Mouse (Mus musculus) heart, embryonic 14.5 days (tissue): Measurements from ENCODE around the gene Aatf. TPM values are rescaled to one million over a fixed set of nuclear protein-coding genes. Genes with fewer than 3 reads are reported as not detected.
A peak's percentile ranks its signal among the peaks of the same experiment; 100 is the strongest.

Experiments
- ATAC-seq: fragments of 200-750 bp; cut with Nextera tagmentation; 2 replicates; pipeline ENCODE4 v1.8.0; 2017; ENCODE audit warnings: low read depth, moderate TSS enrichment; ENCODE audit not compliant: insufficient number of reproducible peaks, insufficient read depth, low FRiP score
- H3K27ac ChIP-seq, 2 experiments: fragments of 200-500 bp in 1 of 2; fragments of 300-500 bp in 1 of 2; sonication (generic) in 1 of 2; replicated peaks in 1 of 2; 2 replicates each; pipeline ENCODE4 v1.5.1; 2012 to 2014; ENCODE audit warnings: low read depth in 2 of 2, low read length in 2 of 2, control low read depth in 1 of 2, mild to moderate bottlenecking in 1 of 2, mixed read lengths in 1 of 2; ENCODE audit not compliant: control insufficient read depth in 1 of 2, insufficient read depth in 1 of 2
- H3K27me3 ChIP-seq: fragments of 300-500 bp; sonication (generic); 2 replicates; pipeline ENCODE4 v1.6.1; 2014; ENCODE audit warnings: mild to moderate bottlenecking, low read length, control low read depth; ENCODE audit not compliant: control insufficient read depth, insufficient read depth
- H3K36me3 ChIP-seq: fragments of 300-500 bp; sonication (generic); 2 replicates; pipeline ENCODE4 v1.6.1; 2014; ENCODE audit warnings: mild to moderate bottlenecking, control low read depth, low read length, mixed read lengths; ENCODE audit not compliant: control insufficient read depth, insufficient read depth
- H3K4me1 ChIP-seq, 2 experiments: fragments of 200-500 bp in 1 of 2; fragments of 300-500 bp in 1 of 2; sonication (generic) in 1 of 2; 2 replicates each; pipeline ENCODE4 v1.6.1; 2012 to 2014; ENCODE audit warnings: low read length in 2 of 2, control low read depth in 1 of 2, mixed read lengths in 1 of 2; ENCODE audit not compliant: control insufficient read depth in 2 of 2, insufficient read depth in 2 of 2
- H3K4me2 ChIP-seq: fragments of 300-500 bp; sonication (generic); 2 replicates; pipeline ENCODE4 v1.6.1; 2014; ENCODE audit warnings: mild to moderate bottlenecking, low read length
- H3K4me3 ChIP-seq, 2 experiments: fragments of 200-500 bp in 1 of 2; fragments of 300-500 bp in 1 of 2; sonication (generic) in 1 of 2; 2 replicates each; pipeline ENCODE4 v1.5.1; 2012 to 2014; ENCODE audit warnings: low read length in 2 of 2, mild to moderate bottlenecking in 2 of 2, control low read depth in 1 of 2, low read depth in 1 of 2, moderate library complexity in 1 of 2; ENCODE audit not compliant: control insufficient read depth in 1 of 2, insufficient read depth in 1 of 2
- H3K9ac ChIP-seq: fragments of 300-500 bp; sonication (generic); 2 replicates; pipeline ENCODE4 v1.6.1; 2014; ENCODE audit warnings: mild to moderate bottlenecking, low read length
- H3K9me3 ChIP-seq: fragments of 300-500 bp; sonication (generic); 2 replicates; pipeline ENCODE4 v1.6.1; 2016; ENCODE audit warnings: low read length, control low read depth; ENCODE audit not compliant: control insufficient read depth
- WGBS: fragments of 180-500 bp; shearing (Covaris S2); extraction: QIAGEN DNeasy Blood & Tissue Kit; methylation state at CpG from one replicate; pipeline ENCODE4 v1.1.7; 2014; 5-methylcytosine and 5-hydroxymethylcytosine counted together
- polyA plus RNA-seq: library from polyadenylated mRNA; unstranded; fragments of >200 nt; fragmentation: Nextera tagmentation; extraction: Ambion mirVana; gene quantifications from 2 replicates; pipeline ENCODE4 v1.2.1, GENCODE M21; 2014

Gene Aatf
- polyA plus RNA-seq, 1 experiment from 2014 or later: 23.8 TPM

DNA sequence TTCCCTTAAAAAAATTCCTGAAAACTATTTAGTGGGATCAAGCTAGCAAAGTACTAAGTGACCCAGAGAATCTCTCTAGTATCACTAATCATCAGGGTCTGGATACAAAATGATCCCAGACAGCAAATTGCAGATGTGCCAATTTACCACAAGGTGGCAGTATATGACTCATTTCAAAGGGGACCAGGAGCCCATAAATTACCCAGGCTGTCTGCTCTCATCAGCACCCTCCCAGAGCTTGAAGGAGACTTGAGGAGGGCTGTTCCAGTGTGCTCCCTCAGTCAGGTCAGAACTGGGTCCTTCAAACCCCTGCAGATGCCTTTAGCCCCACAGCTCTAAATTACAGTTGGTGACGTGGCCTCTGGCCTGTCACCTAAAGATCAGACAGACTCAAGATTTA, 83.7 kb downstream of the Aatf start:
- Histone ChIP-seq H3K4me3 (no peak overlapping the region), H3K27me3 (no peaks in the 10 kb centered on the region), H3K4me2 (no peak overlapping the region), H3K36me3 (0 out of 2 replicates have a peak, but pooled peaks cover 7% of the 10 kb centered on the region), H3K27ac (no peak overlapping the region), H3K4me1 (no peaks in the 10 kb centered on the region), H3K9me3 (no peaks in the 10 kb centered on the region), H3K9ac (no peak overlapping the region)
- WGBS: 77% methylated on average over 1 of the region's 1 CpGs
- ATAC-seq: no peak

DNA sequence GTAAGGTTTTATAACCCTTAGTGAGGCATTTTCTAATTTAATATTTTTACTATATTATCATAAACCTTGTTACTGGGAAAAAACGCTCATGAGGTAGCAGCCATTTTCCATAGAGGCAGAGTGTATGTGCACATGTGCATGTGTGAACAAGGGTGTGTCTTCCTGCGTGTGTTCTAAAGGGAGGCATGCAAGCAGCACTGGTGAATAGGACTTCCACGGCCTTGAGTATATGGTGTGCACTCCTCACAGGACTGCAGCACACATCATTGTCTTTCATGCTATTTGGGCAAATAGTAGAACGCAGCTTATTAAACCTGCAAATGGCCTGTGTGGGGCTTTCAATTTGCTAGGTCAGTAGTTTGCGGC, 86.7 kb downstream of the Aatf start:
- H3K4me1 ChIP-seq: peaks cover 3% of the 10 kb centered on the region in 2 experiments; a peak in 3 of 4 replicates
- H3K9me3 ChIP-seq: no peaks in the 10 kb centered on the region
- no peaks in the 10 kb centered on the region for H3K27me3 ChIP-seq
- no peak overlapping the region for H3K4me3 ChIP-seq
- H3K27ac ChIP-seq: no peak overlapping the region
- H3K4me2 ChIP-seq: no peak overlapping the region
- WGBS: 89% methylated on average over 5 of the region's 5 CpGs
- H3K36me3 ChIP-seq: 0 out of 2 replicates have a peak, but pooled peaks cover 7% of the 10 kb centered on the region
- no peak for ATAC-seq
- H3K9ac ChIP-seq: no peak overlapping the region

DNA sequence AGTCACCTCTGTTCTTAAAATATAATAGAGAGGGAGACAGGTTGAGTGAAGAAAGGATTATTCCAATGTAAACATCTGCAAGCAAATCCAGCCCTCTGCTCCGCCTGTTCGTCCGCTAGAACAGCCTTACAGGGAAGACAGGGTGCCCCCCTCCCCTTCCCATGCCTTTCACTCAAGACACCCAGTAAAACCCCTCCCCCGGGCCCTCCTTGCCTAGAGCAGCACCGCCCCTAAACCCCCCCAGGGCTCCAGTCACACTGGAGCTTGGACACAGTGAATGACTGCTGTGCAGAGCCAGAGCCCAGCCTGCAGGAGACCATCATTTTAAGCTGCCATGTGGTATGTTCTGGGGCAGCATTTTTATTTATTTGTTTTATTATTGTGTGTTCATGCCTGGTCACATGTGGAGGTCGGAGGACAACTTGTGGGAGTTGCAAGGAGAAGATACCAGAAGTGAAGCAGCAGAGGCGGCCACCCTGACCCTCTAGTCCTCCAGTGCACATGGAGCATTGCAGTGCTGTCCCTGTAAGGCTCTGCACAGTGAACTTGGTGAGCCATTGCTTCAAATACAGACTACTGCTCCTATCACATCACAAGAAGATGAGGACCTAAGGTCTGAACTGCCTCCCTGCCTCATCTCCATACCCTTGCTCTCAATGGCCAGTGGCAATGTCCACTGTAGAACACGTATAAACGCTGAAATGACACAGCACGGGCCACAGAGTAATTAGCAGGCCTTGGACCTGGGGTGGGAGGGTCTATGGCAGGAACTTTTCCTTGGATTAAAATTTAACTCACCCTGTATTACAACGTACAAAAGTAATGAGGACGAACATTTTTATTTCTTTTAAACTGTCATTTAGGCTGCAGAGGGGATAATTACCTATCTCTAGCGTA, 87.3 kb downstream of the Aatf start:
- no peak overlapping the region for H3K4me2 ChIP-seq
- H3K27ac ChIP-seq: no peak overlapping the region
- H3K4me3 ChIP-seq: no peak overlapping the region
- no peak for ATAC-seq
- H3K4me1 ChIP-seq: peaks cover 3% of the 10 kb centered on the region in 2 experiments; a peak in 3 of 4 replicates
- no peak overlapping the region for H3K9ac ChIP-seq
- H3K27me3 ChIP-seq: no peaks in the 10 kb centered on the region
- 75% methylated on average over 13 of the region's 13 CpGs for WGBS
- H3K36me3 ChIP-seq: 0 out of 2 replicates have a peak, but pooled peaks cover 6% of the 10 kb centered on the region
- no peaks in the 10 kb centered on the region for H3K9me3 ChIP-seq

DNA sequence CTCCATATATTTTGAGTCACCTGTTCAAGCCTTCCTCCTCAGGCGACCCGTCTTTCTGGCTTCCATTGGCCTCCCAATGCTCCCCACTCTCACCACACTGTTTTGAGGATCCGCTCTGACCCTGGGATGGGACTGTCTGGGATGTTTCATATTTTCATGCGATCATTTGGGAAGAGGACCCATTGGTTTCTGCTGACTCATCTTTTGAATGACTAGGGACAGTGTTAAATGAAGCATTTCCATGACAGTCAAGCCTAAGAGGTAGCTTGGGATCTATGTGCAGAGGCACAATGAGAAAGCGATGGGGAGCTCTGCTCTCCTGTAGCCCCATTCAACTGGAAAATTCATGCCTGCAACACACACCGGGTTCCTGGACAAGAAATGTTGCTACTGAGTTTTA, 92.5 kb downstream of the Aatf start:
- no peaks in the 10 kb centered on the region for H3K9me3 ChIP-seq
- 93% methylated on average over 6 of the region's 6 CpGs for WGBS
- no peak for ATAC-seq
- no peaks in the 10 kb centered on the region for H3K27me3 ChIP-seq
- no peak overlapping the region for H3K9ac ChIP-seq
- no peak overlapping the region for H3K4me2 ChIP-seq
- no peak overlapping the region for H3K4me3 ChIP-seq
- H3K27ac ChIP-seq: no peak overlapping the region
- peaks cover 3% of the 10 kb centered on the region in 2 experiments; a peak in 3 of 4 replicates for H3K4me1 ChIP-seq
- no peaks in the 10 kb centered on the region for H3K36me3 ChIP-seq

DNA sequence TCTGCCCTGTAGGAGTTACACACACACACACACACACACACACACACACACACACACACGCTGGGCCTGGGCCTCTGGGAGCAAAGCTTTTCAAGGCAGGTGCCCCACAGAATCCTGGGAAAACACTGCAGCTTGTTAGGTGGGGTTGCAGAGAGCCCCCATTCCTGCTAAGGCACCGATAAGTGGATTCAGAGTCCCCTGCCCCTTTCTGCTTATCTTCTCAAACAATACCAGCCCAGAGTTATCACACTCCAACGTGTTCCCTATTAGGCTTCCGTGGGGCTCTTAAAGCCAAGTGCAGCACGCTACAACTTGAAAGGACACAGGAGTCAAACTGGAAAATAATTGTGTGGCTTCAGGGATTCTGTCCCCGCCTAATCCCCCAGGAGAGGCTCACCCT, 100.2 kb downstream of the Aatf start:
- WGBS: 19% methylated on average over 6 of the region's 6 CpGs
- ATAC-seq: no peak
- Histone ChIP-seq H3K36me3 (no peaks in the 10 kb centered on the region), H3K4me3 (no peak overlapping the region), H3K9ac (0 out of 2 replicates have a peak overlapping the region, but pooled peaks have one; percentile 14), H3K9me3 (no peaks in the 10 kb centered on the region), H3K27ac (peak overlapping the region in 1 of 2 experiments; percentile 40; a peak in 3 of 4 replicates), H3K4me2 (no peak overlapping the region), H3K27me3 (no peaks in the 10 kb centered on the region), H3K4me1 (peaks cover 10 to 18% of the 10 kb centered on the region in 2 experiments; a peak in 3 of 4 replicates)

DNA sequence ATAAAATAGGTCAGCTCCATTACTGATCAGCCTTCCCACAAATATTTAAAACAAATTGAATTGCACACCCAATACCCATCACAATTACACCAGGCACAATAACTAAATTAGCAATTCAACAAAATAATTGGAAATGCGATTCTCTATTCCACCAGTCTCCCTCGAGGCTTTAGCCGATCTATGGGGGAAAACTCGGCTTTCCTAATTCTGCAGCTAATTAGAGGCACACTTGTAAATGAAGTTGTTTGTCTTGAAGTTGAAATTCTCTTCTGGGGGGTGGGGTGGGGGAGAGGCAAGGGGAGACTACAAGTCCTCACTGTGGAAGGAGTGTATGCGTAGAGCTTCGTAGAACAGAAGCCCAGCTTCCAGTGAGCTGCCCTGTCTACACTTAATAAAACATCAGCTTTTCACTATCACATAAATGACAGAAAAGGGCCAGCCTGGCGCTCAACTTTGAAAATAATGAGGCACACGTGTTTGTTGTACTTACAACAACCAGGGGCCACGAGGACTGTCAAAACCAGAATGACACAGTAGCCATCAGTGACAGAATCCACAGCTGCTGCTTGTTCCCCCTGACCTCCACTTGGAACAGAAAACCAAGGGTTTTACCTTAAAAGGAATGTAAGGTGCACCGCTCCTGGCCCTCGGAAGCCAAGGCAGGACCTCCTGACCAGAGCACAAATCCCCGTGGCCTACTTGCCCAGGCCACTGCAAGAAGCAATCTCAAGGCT, 101.0 kb downstream of the Aatf start:
- no peak overlapping the region for H3K9ac ChIP-seq
- H3K27me3 ChIP-seq: no peaks in the 10 kb centered on the region
- no peaks in the 10 kb centered on the region for H3K36me3 ChIP-seq
- H3K9me3 ChIP-seq: no peaks in the 10 kb centered on the region
- H3K4me3 ChIP-seq: no peak overlapping the region
- no peak for ATAC-seq
- 72% methylated on average over 12 of the region's 12 CpGs for WGBS
- no peak overlapping the region for H3K4me2 ChIP-seq
- no peak overlapping the region for H3K27ac ChIP-seq
- peaks cover 10 to 18% of the 10 kb centered on the region in 2 experiments; a peak in 3 of 4 replicates for H3K4me1 ChIP-seq

DNA sequence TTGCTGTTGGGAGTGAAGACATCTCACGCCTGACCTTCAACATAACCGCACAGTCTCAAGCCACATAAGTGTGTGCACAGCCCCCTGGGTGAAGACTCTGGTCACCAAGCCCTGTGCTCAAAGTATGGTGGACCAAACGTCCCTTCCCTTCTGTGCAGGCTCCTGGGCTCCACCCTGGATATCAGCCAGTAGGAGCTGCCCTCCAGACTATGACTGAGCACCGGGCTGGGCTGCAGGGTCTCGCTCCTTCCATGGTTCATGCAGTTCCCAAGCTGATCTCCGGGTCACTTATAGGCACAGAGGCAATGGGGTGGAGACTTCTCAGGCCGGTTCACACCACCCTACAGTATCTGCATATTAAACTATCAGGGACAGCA, 101.7 kb downstream of the Aatf start:
- WGBS: 62% methylated on average over 7 of the region's 7 CpGs
- no peak for ATAC-seq
- Histone ChIP-seq H3K4me2 (no peak overlapping the region), H3K4me1 (peaks cover 10 to 18% of the 10 kb centered on the region in 2 experiments; a peak in 3 of 4 replicates), H3K27ac (no peak overlapping the region), H3K4me3 (no peak overlapping the region), H3K9ac (no peak overlapping the region), H3K27me3 (no peaks in the 10 kb centered on the region), H3K36me3 (no peaks in the 10 kb centered on the region), H3K9me3 (peaks cover 2% of the 10 kb centered on the region; the same call in 1 of the 2 replicates)
